Mouse (Mus musculus): Measurements from ENCODE around the gene Plxdc1.

Plxdc1 gene

GRCm38 (mm10) chr11:97985727-97986677, at the start of gene Plxdc1:
Gene Plxdc1 (minus strand): TSS chr11:97986444.
- POLR2A ChIA-PET: interaction anchor here in 3 of 4 experiments (0.6 to 4.2 kb wide), 42 partner anchors 9 to 945 kb away, joined by 3 to 31 read pairs (median 4); partner anchors contain the start of genes Arl5c (in 2 of the 3), Fbxo47 (in 2 of the 3), Rpl23 (in 2 of the 3) and Cacnb1 (in 1 of the 3)
- CTCF ChIA-PET: interaction anchor here (0.6 to 5.5 kb wide), 23 partner anchors 8 to 418 kb away, joined by 3 to 35 read pairs (median 5); no protein-coding TSS in a partner anchor

DNA sequence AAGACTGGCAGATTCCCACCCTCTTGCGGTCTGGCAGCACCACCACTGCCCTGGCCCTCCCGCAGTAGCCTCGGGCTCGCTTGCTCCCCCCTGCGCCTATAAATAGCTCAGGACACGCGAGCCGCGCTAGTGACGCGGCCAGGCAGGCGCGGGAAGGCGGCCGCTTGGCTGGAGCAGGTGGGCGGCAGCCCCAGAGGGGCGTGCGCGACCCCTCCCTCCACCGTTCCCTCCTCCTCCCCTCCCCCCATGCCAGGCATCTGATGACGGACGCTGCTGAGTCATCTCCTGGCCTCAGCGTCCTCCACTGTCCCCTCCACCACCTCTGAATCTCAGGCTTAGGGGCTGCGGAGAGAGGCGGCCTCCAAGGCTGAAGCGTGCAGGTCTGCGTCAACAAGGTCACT, 49.7 kb upstream of the Plxdc1 start:
- ChIA-PET CTCF (interaction anchor here (0.5 to 2.4 kb wide), 9 partner anchors 13 to 469 kb away, joined by 3 to 9 read pairs (median 4); partner anchors contain the start of gene Cacnb1 (in 1 of the 4)), POLR2A (interaction anchor here (0.5 to 2.9 kb wide), 36 partner anchors 7 to 229 kb away, joined by 3 to 28 read pairs (median 5); partner anchors contain the start of genes Rpl19 (in 4 of the 4), Stac2 (in 3 of the 4), Cdk12 (in 2 of the 4) and Fbxl20 (in 1 of the 4))

DNA sequence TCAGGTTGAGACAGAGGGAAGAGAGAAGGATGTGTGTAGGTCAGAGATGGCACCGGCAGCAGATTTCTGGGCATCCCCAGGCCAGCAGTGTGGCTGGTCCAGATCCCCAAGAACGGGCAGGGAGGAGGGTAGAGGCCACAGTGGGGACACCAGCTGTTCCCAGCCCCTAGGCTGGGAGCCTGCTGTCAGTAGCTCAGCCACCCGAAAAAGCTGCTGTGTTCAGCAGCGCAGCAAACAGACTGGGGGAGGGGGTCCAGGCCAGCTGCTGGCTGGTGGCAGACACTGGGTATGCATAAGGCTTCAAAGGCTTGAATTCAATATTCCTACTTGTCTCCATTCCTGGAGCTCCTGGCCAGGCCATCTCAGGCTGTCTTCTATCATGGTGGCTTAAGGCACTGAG, 48.6 kb upstream of the Plxdc1 start:
- ChIA-PET POLR2A (interaction anchor here in 3 of 4 experiments (0.6 to 2.9 kb wide), 20 partner anchors 8 to 1339 kb away, joined by 3 to 28 read pairs (median 4); partner anchors contain the start of genes Stac2 (in 3 of the 3), Rpl19 (in 2 of the 3) and Cacnb1 (in 1 of the 3)), CTCF (interaction anchor here in 3 of 4 experiments (0.5 to 2.4 kb wide), 9 partner anchors 9 to 159 kb away, joined by 3 to 9 read pairs (median 5); partner anchors contain the start of gene Med1 (in 1 of the 3))

- CTCF ChIA-PET: interaction anchor here in 3 of 4 experiments (0.6 to 2.4 kb wide), 7 partner anchors 10 to 434 kb away, joined by 3 to 13 read pairs (median 6); no protein-coding TSS in a partner anchor
- POLR2A ChIA-PET: interaction anchor here in 2 of 4 experiments (1.1 to 9.9 kb wide), 6 partner anchors 8 to 24 kb away, joined by 3 to 138 read pairs (median 5); no protein-coding TSS in a partner anchor
Observed at GRCm38 (mm10) chr11:98034061-98034460, 47.8 kb upstream of the Plxdc1 start.

DNA sequence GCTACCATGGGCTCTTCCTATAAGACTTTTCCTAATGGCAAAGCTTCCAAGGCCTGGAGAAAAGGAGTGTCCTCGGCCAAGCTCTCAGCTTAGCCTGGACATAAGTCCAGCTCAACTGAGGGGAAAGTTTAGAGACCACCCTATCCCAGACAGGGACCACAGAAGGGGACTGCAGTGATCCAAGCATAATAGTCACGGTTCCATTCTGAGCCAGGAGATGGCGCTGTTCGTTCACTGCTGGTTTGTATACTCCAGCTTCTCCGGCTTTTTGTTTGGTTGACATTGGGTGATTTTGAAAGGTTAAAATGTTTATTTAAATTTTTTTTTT, 45.2 kb upstream of the Plxdc1 start:
- POLR2A ChIA-PET: interaction anchor here (0.7 to 9.9 kb wide), 44 partner anchors 8 to 148 kb away, joined by 3 to 138 read pairs (median 5); partner anchors contain the start of genes Stac2 (in 3 of the 4), Cacnb1 (in 2 of the 4) and Fbxo47 (in 1 of the 4)
- CTCF ChIA-PET: interaction anchor here (0.5 to 2.0 kb wide), 27 partner anchors 8 to 601 kb away, joined by 3 to 15 read pairs (median 3); partner anchors contain the start of gene Cacnb1 (in 1 of the 4)

GRCm38 (mm10) chr11:98030701-98031442, 44.6 kb upstream of the Plxdc1 start:
- ChIA-PET POLR2A (interaction anchor here (0.7 to 9.9 kb wide), 44 partner anchors 8 to 147 kb away, joined by 3 to 138 read pairs (median 5); partner anchors contain the start of genes Stac2 (in 3 of the 4), Cacnb1 (in 2 of the 4) and Fbxo47 (in 1 of the 4)), CTCF (interaction anchor here (0.5 to 2.0 kb wide), 26 partner anchors 8 to 600 kb away, joined by 3 to 15 read pairs (median 4); partner anchors contain the start of gene Cacnb1 (in 1 of the 4))

- ChIA-PET CTCF (interaction anchor here in 1 of 4 experiments (0.7 kb wide), 1 partner anchor 371 kb away, joined by 6 read pairs; no protein-coding TSS in a partner anchor), POLR2A (interaction anchor here (0.7 to 9.9 kb wide), 58 partner anchors 8 to 410 kb away, joined by 3 to 138 read pairs (median 10); partner anchors contain the start of genes Fbxl20 (in 2 of the 4), Stac2 (in 2 of the 4), Cacnb1 (in 1 of the 4) and Lasp1 (in 1 of the 4))
Observed at GRCm38 (mm10) chr11:98027785-98028184, 41.5 kb upstream of the Plxdc1 start.

- ChIA-PET CTCF (interaction anchor here in 1 of 4 experiments (0.6 to 1.0 kb wide), 2 partner anchors 33 to 315 kb away, joined by 3 read pairs; no protein-coding TSS in a partner anchor), POLR2A (interaction anchor here (0.5 to 9.9 kb wide), 79 partner anchors 8 to 515 kb away, joined by 3 to 138 read pairs (median 6); partner anchors contain the start of genes B230217C12Rik (in 2 of the 4), Fbxl20 (in 2 of the 4), Stac2 (in 2 of the 4) and Arl5c (in 1 of the 4))
Observed at GRCm38 (mm10) chr11:98027297-98027688, 41.0 kb upstream of the Plxdc1 start.

DNA sequence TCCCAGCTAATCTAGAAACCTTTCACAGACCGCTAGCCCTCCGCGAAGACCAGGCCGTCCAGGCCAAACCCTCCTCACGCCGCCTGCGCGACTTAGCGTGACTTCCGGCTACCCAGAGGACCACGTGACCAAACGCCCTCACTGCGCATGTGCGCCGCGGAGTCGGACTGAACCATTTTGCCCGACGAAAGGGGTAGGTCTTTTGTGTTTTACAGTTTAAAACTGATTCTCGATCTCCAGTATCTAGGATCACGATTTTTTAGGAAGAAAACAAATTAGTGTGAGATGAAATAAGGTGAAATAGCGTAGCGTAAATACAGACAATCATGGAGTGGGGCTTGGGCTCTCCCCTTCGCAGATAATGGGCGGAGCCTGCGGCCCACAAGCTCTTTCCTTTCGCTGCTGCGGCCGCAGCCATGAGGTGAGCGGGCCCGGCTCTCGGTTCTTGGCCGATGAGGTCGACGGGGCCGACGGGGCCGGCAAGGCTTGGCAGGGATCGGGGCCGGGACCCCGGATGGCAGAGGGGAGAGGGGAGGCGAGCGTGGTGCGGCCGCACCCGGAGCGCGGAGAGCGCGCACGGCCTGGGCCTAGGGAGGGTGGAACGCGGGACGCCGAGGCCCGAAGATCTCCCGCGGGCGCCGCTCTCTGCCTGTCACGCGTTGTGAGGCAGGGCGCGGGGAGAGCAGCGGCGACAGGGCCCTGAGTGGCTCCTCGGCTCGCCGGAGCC, 40.5 kb upstream of the Plxdc1 start, which contains the start of gene Rpl19:
Rpl19 (plus strand) TSS at position 141 of the 727 bp plus-strand sequence.
- ChIA-PET CTCF (interaction anchor here in 1 of 4 experiments (0.6 to 1.0 kb wide), 2 partner anchors 32 to 316 kb away, joined by 3 read pairs; no protein-coding TSS in a partner anchor), POLR2A (interaction anchor here (0.5 to 9.9 kb wide), 112 partner anchors 7 to 1513 kb away, joined by 3 to 138 read pairs (median 5); partner anchors contain the start of genes Fbxo47 (in 3 of the 4), Arl5c (in 2 of the 4), B230217C12Rik (in 2 of the 4) and Cdk12 (in 2 of the 4))

DNA sequence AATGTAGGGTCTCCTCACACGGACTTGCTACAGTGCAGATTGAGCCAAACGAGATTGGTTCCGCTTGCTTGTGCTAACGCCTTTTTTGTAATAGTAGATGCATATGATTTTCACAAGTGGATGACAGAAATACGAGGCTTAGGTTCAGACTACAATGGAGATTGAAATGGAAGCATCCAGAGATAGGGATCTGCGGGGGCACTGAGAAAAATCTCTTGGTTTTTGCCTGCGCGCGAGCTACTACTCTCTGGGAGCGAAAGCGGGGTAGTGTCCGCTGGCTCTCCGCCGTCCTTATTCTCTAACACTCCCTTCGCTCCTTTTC, 40.0 kb upstream of the Plxdc1 start:
- ChIA-PET CTCF (interaction anchor here in 1 of 4 experiments (1.0 kb wide), 1 partner anchor 316 kb away, joined by 3 read pairs; no protein-coding TSS in a partner anchor), POLR2A (interaction anchor here (0.5 to 9.9 kb wide), 109 partner anchors 7 to 1513 kb away, joined by 3 to 138 read pairs (median 5); partner anchors contain the start of genes Fbxo47 (in 3 of the 4), Arl5c (in 2 of the 4), B230217C12Rik (in 2 of the 4) and Cdk12 (in 2 of the 4))

DNA sequence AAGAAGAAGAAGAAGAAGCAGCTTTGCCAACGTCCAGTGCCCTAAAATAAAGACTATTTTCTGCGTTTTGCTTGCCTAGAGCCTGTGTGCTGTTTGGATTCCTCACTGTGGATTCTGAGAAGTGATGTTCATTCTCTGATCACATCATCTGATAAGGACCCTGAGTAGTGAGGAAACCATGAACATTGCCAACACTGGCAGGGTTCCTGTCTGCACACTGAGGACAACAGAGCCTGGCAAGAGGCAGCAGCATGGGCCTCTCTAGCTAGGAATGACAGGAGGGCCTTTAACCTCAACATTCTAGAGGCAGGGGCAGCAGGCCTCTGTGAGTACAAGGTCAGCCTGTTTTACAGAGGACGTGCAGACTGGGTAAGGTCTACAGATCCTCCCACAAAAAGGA, 38.3 kb upstream of the Plxdc1 start:
- POLR2A ChIA-PET: interaction anchor here in 3 of 4 experiments (0.6 to 9.9 kb wide), 12 partner anchors 6 to 178 kb away, joined by 3 to 138 read pairs (median 6); partner anchors contain the start of genes Cacnb1 (in 1 of the 3), Cdk12 (in 1 of the 3), Fbxo47 (in 1 of the 3) and Plxdc1 (in 1 of the 3)
- CTCF ChIA-PET: interaction anchor here in 1 of 4 experiments (0.7 kb wide), 1 partner anchor 1069 kb away, joined by 3 read pairs; no protein-coding TSS in a partner anchor

DNA sequence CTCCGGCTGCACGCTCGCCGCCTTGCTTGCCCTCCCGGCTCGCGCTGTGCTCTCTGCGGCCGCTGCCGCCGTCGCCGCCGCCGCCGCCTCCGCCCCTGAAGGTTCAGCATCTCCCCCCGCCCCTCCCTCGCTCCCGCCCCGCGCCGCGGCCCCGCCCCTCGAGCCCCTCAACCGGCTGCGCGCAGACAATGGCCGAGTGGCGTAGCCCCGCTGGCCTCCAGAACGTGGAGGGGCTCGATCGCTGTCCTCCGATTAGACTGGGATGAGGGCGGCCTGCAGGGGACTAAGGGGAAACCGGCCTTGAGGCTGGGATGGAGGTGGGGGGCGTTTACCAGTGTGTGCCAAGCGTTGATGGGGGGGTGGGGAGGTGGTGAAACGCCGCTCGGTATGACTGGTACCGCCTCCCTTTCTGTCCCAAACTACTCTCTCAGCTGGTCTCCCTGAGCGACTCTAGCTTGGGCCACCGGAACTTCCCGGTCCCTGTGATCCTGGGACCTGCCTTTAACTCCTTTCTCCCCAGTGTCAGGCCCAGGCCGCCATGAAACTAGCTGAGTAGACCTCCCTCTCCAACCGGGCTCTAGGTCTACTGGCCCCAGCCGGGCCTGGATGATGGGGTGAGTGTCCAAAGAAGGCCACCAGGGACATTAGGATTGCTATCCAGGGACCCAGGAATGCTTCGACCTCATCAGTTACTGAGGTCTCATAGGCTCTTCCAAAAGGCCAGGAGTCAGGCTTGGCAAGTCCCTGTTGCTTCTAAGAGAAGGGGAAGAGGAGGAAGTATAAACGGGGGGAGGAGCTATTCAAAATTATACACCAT, 36.5 kb upstream of the Plxdc1 start, which contains the start of gene Cacnb1:
Cacnb1 (minus strand) TSS at position 480 of the 817 bp plus-strand sequence.
- ChIA-PET POLR2A (interaction anchor here in 3 of 4 experiments (0.6 to 9.9 kb wide), 51 partner anchors 6 to 842 kb away, joined by 3 to 77 read pairs (median 4); partner anchors contain the start of genes Cdk12 (in 2 of the 3), Fbxo47 (in 2 of the 3), Stac2 (in 2 of the 3) and Cwc25 (in 1 of the 3)), CTCF (interaction anchor here in 3 of 4 experiments (0.5 to 1.3 kb wide), 9 partner anchors 9 to 455 kb away, joined by 3 to 6 read pairs (median 3); no protein-coding TSS in a partner anchor)

- CTCF ChIA-PET: interaction anchor here in 2 of 4 experiments (1.0 to 4.7 kb wide), 2 partner anchors 20 to 123 kb away, joined by 3 to 34 read pairs; no protein-coding TSS in a partner anchor
Observed at GRCm38 (mm10) chr11:98022253-98022554, 36.0 kb upstream of the Plxdc1 start.

DNA sequence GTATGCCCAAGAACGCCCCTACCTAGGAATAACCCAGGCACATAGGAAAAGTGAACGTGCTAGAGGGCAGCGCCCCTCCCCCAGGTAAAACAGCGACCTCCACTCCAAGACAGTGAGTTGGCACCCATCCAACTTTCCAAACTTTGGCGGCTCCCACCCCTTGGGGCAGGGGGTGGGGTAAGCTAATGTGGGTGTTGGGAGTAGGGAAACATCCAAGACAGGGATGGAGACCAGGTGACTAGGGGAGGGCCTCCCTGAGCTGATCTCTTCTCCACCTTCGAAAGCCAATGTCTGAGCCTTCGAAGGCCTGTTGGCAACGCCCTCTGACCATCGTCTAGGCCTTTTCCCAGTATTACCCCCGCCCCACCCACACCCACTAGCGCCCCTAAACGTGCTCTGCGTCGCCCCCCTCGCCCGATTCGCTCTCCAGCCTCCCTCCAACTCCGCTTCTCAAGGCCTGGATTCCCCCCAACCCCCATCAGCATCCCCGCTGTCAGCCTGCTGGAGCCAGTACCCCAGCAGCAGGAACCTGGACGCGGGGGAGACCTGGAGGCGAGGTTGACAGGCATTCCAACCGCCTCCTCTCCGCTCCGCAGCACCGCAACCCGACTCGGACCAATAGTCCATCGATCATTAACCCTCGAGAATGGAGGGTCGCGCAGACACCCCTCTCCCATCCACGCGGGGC, 35.5 kb upstream of the Plxdc1 start:
- POLR2A ChIA-PET: interaction anchor here in 3 of 4 experiments (0.6 to 9.9 kb wide), 23 partner anchors 7 to 281 kb away, joined by 3 to 77 read pairs (median 4); partner anchors contain the start of genes Cwc25 (in 1 of the 3), Fbxo47 (in 1 of the 3), Rpl19 (in 1 of the 3) and Stac2 (in 1 of the 3)
- CTCF ChIA-PET: interaction anchor here in 2 of 4 experiments (1.3 to 4.7 kb wide), 4 partner anchors 9 to 22 kb away, joined by 3 to 40 read pairs (median 20); no protein-coding TSS in a partner anchor

More at GRCm38 (mm10) chr11:98022253-98022554, 36.0 kb upstream of the Plxdc1 start:
- POLR2A ChIA-PET: interaction anchor here in 2 of 4 experiments (0.6 to 9.9 kb wide), 29 partner anchors 6 to 843 kb away, joined by 3 to 77 read pairs (median 4); partner anchors contain the start of genes Cdk12 (in 1 of the 2), Cwc25 (in 1 of the 2), Fbxo47 (in 1 of the 2) and Plxdc1 (in 1 of the 2)
